Mouse (Mus musculus) liver, embryonic 13.5 days (tissue): ENCODE results near the gene Hspa4. TPM values are rescaled to one million over a fixed set of nuclear protein-coding genes. Genes with fewer than 3 reads are reported as not detected.
A peak's percentile ranks its signal among the peaks of the same experiment; 100 is the strongest.

Source experiments
- ATAC-seq: fragments of 200-750 bp; cut with Nextera tagmentation; 2 replicates; pipeline ENCODE4 v1.8.0; 2017; ENCODE audit warnings: low read depth, mild to moderate bottlenecking, moderate number of reproducible peaks, moderate library complexity
- DNase-seq: peaks from one replicate; pipeline ENCODE4 v3.0.0; 2022
- H3K27ac ChIP-seq: fragments of 300-500 bp; sonication (generic); 2 replicates; pipeline ENCODE4 v1.5.1; 2015; ENCODE audit warnings: moderate library complexity, mild to moderate bottlenecking, inconsistent platforms
- H3K27me3 ChIP-seq: fragments of 300-500 bp; sonication (generic); 2 replicates; pipeline ENCODE4 v1.6.1; 2015; ENCODE audit warnings: mild to moderate bottlenecking, inconsistent platforms
- H3K36me3 ChIP-seq: fragments of 300-500 bp; sonication (generic); 2 replicates; pipeline ENCODE4 v1.6.1; 2015; ENCODE audit warnings: mild to moderate bottlenecking, inconsistent platforms
- H3K4me1 ChIP-seq: fragments of 300-500 bp; sonication (generic); replicated peaks from 2 replicates; pipeline ENCODE4 v1.6.1; 2015; ENCODE audit warnings: inconsistent platforms
- H3K4me2 ChIP-seq: fragments of 300-500 bp; sonication (generic); 2 replicates; pipeline ENCODE4 v1.6.1; 2015; ENCODE audit warnings: inconsistent platforms, mild to moderate bottlenecking, moderate library complexity
- H3K4me3 ChIP-seq: fragments of 300-500 bp; sonication (generic); replicated peaks from 2 replicates; pipeline ENCODE4 v1.5.1; 2015; ENCODE audit warnings: mild to moderate bottlenecking, inconsistent platforms
- H3K9ac ChIP-seq: fragments of 300-500 bp; sonication (generic); 2 replicates; pipeline ENCODE4 v1.6.1; 2015; ENCODE audit warnings: mild to moderate bottlenecking, inconsistent platforms
- H3K9me3 ChIP-seq: fragments of 300-500 bp; sonication (generic); replicated peaks from 2 replicates; pipeline ENCODE4 v1.6.1; 2016; ENCODE audit warnings: inconsistent platforms
- WGBS: fragments of 180-500 bp; shearing (Covaris S2); methylation state at CpG from one replicate; pipeline ENCODE4 v1.1.7; 2015; ENCODE audit not compliant: insufficient replicate concordance; 5-methylcytosine and 5-hydroxymethylcytosine counted together
- polyA plus RNA-seq: library from polyadenylated mRNA; unstranded; fragments of >200 nt; fragmentation: Nextera tagmentation; extraction: Ambion mirVana; gene quantifications from 2 replicates; pipeline ENCODE4 v1.2.1, GENCODE M21; 2015

Gene Hspa4
- polyA plus RNA-seq, 1 experiment from 2014 or later: 67.8 TPM

DNA sequence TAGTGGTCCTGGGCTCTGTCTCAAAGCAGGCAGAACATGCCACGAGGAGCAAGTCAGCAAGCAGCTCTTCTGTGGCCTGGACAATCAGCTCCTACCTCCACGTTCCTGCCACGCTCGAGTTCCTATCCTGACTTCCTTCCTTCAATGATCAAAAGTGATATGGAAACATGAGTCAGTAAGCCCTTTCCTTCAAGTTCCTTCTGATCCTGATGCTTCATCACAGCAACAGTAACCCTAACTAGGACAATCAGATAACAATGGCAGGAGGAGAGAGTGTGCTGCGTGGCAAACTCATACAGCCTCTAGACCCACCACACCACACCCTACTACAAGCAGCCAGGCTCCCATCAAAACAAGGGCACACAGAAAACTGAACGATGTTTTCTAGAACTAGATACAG is 14.4 kb downstream of the Hspa4 start:
- no peaks in the 10 kb centered on the region for H3K9me3 ChIP-seq
- H3K4me1 ChIP-seq: no peaks in the 10 kb centered on the region
- H3K27me3 ChIP-seq: no peaks in the 10 kb centered on the region
- WGBS: 51% methylated on average over 6 of the region's 6 CpGs
- DNase-seq (no peak), ATAC-seq (no peak)
- no peak overlapping the region for H3K4me3 ChIP-seq
- no peak overlapping the region for H3K27ac ChIP-seq
- no peak overlapping the region for H3K9ac ChIP-seq
- no peak overlapping the region for H3K4me2 ChIP-seq
- peaks cover 94% of the 10 kb centered on the region for H3K36me3 ChIP-seq

DNA sequence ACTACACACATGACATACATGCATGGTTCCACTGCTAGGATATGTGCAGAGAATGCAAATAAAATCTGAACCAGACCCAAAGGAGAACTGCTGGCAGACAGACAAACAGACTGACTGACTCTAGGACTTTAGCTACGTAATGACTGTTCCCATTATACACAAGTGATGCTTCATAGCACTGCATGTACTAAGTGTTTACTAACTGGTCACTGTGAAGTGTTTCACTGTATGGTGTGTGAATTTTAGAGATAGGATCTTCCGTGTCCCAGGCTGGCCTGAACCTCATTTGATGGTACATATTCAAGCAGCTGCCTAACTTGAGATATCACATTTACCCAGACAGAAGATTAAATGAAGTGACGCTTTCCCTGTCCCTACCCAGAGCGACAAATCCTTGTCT is 21.8 kb downstream of the Hspa4 start:
- H3K27me3 ChIP-seq: no peaks in the 10 kb centered on the region
- no peak overlapping the region for H3K4me3 ChIP-seq
- no peak overlapping the region for H3K27ac ChIP-seq
- H3K4me2 ChIP-seq: no peak overlapping the region
- 68% methylated on average over 4 of the region's 4 CpGs for WGBS
- H3K36me3 ChIP-seq: peaks cover 80% of the 10 kb centered on the region
- no peaks in the 10 kb centered on the region for H3K9me3 ChIP-seq
- no peak overlapping the region for H3K9ac ChIP-seq
- DNase-seq (no peak), ATAC-seq (no peak)
- no peaks in the 10 kb centered on the region for H3K4me1 ChIP-seq

DNA sequence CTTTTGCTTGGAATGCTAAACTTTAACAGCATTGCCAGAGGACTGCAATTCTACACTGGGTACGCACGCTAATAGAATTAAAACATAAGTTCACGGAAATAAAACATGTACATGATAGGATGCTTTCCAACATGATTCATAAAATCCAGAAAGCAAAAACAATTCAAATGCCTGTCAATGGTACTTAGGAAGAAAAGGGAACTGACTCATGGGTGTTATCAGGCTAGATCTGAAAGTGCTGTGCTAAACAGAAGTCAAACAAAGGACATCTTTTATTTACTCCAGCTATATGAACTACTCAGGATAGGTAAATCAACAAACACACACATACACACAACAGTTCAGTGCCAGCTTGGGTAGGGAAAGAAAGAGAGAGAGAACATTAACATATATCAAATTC is 24.9 kb downstream of the Hspa4 start:
- Histone ChIP-seq H3K4me3 (no peak overlapping the region), H3K4me2 (no peak overlapping the region), H3K9ac (no peak overlapping the region), H3K27me3 (no peaks in the 10 kb centered on the region), H3K36me3 (peaks cover 81% of the 10 kb centered on the region), H3K27ac (no peak overlapping the region), H3K9me3 (no peaks in the 10 kb centered on the region), H3K4me1 (no peaks in the 10 kb centered on the region)
- DNase-seq (no peak), ATAC-seq (no peak)
- 91% methylated on average over 3 of the region's 3 CpGs for WGBS

DNA sequence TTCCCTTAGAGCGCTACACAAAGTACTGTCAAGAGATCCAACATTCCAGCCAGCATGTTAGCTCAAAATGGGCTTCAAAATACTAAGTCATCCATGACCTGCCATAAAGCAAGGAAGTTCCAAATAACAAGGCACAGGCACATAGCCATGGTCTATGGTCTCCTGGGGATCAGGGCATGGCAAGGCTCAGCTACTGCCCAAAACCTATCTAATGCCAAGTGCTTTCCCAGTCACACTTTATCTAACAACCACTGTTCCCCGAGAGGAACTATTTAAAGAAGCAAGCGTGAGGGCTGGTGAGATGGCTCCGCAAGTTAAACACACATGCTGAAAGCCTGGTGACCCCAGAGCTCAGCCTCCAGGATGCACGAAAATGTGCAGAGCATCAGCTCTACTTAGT is 26.9 kb downstream of the Hspa4 start:
- WGBS: 76% methylated on average over 5 of the region's 5 CpGs
- H3K9me3 ChIP-seq: no peaks in the 10 kb centered on the region
- H3K27ac ChIP-seq: no peak overlapping the region
- DNase-seq (no peak), ATAC-seq (no peak)
- H3K4me3 ChIP-seq: no peak overlapping the region
- no peak overlapping the region for H3K9ac ChIP-seq
- peaks cover 85% of the 10 kb centered on the region for H3K36me3 ChIP-seq
- no peaks in the 10 kb centered on the region for H3K27me3 ChIP-seq
- H3K4me1 ChIP-seq: no peaks in the 10 kb centered on the region
- H3K4me2 ChIP-seq: no peak overlapping the region

DNA sequence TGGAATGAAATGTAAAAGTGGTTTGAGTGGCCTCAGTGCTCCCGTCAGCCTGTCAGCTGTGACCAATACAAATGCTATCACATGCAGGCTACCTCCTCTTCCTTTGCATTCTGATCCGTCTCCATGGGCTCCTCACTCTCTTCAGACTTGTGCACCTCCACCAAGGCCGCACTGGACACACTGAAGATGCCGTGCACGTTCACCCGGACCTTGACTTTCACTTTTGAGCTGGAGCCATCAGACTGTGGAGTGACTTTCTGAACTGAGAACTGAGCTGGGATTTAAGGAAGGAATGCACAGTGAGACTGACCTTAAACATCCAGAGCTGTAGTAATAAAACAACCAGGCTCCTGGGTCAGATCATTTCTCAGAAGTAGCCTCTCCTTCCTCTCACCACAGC is 30.7 kb downstream of the Hspa4 start:
- H3K27me3 ChIP-seq: no peaks in the 10 kb centered on the region
- no peaks in the 10 kb centered on the region for H3K4me1 ChIP-seq
- H3K9ac ChIP-seq: no peak overlapping the region
- H3K4me2 ChIP-seq: no peak overlapping the region
- DNase-seq (no peak), ATAC-seq (no peak)
- peaks cover 96% of the 10 kb centered on the region for H3K36me3 ChIP-seq
- WGBS: 88% methylated on average over 6 of the region's 6 CpGs
- no peak overlapping the region for H3K4me3 ChIP-seq
- no peaks in the 10 kb centered on the region for H3K9me3 ChIP-seq
- no peak overlapping the region for H3K27ac ChIP-seq

DNA sequence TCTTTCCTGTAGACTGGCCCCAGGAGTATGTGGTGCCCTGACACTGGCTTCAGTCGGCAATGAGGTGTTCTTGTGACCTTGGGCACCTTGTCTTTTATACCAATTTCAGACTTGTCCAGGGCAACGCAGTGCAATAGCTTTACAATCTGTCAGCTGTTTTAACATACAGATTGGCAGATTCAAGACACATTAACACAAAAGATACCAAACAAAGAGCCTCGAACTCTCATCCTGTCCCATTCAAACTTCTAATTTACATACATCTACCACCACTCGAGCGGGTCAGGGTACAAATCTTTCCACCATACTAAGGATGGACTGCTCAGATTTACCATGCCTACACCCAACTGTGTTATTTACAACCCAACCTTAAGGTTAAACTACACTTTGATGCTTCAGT is 39.7 kb downstream of the Hspa4 start:
- Histone ChIP-seq H3K9ac (no peak overlapping the region), H3K4me3 (no peak overlapping the region), H3K9me3 (no peaks in the 10 kb centered on the region), H3K4me1 (no peaks in the 10 kb centered on the region; the same call in 1 of the 2 replicates), H3K36me3 (peaks cover 57% of the 10 kb centered on the region), H3K27ac (no peak overlapping the region), H3K4me2 (no peak overlapping the region), H3K27me3 (no peaks in the 10 kb centered on the region)
- no peak for DNase-seq
- ATAC-seq: no peak
- 80% methylated on average over 5 of the region's 5 CpGs for WGBS

DNA sequence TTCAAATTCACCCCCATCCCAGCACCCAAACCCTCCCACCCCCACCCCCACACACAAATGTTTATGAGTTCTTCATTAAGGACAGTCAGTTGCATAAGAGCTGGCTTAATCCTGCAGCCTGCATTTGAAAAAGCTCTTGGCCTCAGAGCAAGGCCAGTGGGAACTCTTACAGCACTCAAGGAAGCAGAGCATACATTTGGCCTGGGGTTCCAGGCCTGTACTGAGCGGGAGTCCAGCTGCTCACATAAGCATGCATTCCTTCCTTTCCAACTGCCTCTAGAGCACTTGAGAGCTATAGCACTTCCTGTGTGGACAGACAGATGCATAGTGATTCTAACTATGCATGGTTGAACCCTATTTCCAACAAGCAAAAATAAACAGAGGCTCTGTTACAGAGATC is 40.2 kb downstream of the Hspa4 start:
- Histone ChIP-seq H3K4me3 (no peak overlapping the region), H3K27ac (no peak overlapping the region), H3K36me3 (peaks cover 52% of the 10 kb centered on the region), H3K27me3 (no peaks in the 10 kb centered on the region), H3K9ac (no peak overlapping the region), H3K4me1 (no peaks in the 10 kb centered on the region; the same call in 1 of the 2 replicates), H3K4me2 (no peak overlapping the region), H3K9me3 (no peaks in the 10 kb centered on the region)
- ATAC-seq (no peak), DNase-seq (no peak)
- 76% methylated on average over 1 of the region's 1 CpGs for WGBS

DNA sequence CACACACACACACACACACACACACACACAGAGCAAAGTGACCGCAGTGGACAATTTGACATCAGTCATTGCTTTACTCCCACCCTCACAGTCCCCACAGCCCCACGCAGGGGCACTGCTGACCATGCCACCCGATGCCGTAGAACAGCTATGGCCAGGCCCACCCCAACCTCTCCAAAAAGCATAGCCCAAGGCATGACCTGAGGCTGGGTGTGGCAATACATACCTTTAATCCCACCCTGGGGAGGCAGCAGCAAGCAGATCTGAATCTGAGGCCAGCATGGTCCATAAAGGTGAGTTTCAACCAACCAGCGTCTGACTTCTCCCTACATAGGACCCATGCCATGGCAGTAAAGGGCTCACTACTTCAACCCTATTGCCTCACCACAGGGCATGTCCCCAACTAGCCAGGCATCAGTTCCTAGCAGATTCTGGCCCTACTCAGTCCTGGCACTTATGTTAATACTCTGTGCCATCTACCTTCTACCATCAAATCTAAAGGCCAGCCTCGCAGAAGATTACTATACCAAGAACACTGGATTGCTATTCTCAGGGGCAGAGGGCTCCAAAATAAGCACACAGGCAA is 41.1 kb downstream of the Hspa4 start:
- Histone ChIP-seq H3K27ac (no peak overlapping the region), H3K4me3 (no peak overlapping the region), H3K9ac (no peak overlapping the region), H3K4me1 (no peaks in the 10 kb centered on the region; the same call in 1 of the 2 replicates), H3K9me3 (no peaks in the 10 kb centered on the region), H3K27me3 (no peaks in the 10 kb centered on the region), H3K36me3 (peaks cover 43% of the 10 kb centered on the region), H3K4me2 (no peak overlapping the region)
- DNase-seq: no peak
- WGBS: 79% methylated on average over 6 of the region's 6 CpGs
- ATAC-seq: no peak

DNA sequence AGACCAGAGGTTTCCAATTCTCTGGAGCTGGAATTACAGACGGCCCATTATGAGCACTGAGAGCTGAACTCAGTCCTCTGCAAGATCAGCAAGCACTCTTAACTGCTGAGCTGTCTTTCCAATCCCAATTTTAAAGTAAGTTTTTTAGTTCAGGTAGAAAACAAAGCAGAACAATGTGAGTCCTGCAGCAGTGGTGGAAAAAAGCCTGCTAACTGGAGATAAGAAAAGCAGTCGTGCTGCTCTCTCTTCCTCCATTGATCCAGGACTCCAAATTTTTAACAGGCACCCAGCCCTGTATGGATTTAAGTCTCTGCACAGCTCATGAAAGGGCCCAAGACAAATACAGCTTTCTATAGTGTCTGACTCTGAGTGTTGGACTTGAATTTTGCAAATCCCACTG is 43.3 kb downstream of the Hspa4 start:
- Histone ChIP-seq H3K4me1 (no peaks in the 10 kb centered on the region; the same call in 1 of the 2 replicates), H3K36me3 (peaks cover 21% of the 10 kb centered on the region), H3K4me3 (no peak overlapping the region), H3K27me3 (no peaks in the 10 kb centered on the region), H3K9ac (no peak overlapping the region), H3K9me3 (no peaks in the 10 kb centered on the region), H3K4me2 (no peak overlapping the region), H3K27ac (no peak overlapping the region)
- no peak for DNase-seq
- ATAC-seq: no peak
- WGBS: 32% methylated on average over 2 of the region's 2 CpGs

DNA sequence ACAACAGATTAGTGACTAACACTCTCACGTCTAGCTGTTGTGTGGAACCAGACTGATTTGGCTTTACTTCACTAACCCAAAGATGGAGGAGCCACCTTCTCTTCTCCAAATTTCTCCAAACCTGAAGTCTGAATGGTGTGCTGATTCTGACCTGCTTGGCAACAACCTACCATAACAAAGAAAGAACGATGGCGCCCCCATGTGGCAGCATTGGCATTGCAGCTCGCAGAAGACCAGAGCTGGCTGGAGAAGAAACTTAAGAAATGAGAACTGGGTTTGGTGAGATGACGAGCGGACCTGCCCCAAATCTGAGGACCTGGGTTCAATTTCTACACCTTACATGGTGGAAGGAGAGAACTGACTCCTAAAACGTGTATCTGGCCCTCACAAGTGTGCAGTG is 45.3 kb downstream of the Hspa4 start:
- H3K9ac ChIP-seq: no peak overlapping the region
- H3K4me2 ChIP-seq: no peak overlapping the region
- no peak overlapping the region for H3K27ac ChIP-seq
- no peaks in the 10 kb centered on the region; the same call in 1 of the 2 replicates for H3K4me1 ChIP-seq
- ATAC-seq: no peak
- H3K9me3 ChIP-seq: no peaks in the 10 kb centered on the region
- peaks cover 1% of the 10 kb centered on the region for H3K36me3 ChIP-seq
- WGBS: 30% methylated on average over 7 of the region's 7 CpGs
- DNase-seq: peak; percentile 39
- H3K27me3 ChIP-seq: no peaks in the 10 kb centered on the region
- no peak overlapping the region for H3K4me3 ChIP-seq

DNA sequence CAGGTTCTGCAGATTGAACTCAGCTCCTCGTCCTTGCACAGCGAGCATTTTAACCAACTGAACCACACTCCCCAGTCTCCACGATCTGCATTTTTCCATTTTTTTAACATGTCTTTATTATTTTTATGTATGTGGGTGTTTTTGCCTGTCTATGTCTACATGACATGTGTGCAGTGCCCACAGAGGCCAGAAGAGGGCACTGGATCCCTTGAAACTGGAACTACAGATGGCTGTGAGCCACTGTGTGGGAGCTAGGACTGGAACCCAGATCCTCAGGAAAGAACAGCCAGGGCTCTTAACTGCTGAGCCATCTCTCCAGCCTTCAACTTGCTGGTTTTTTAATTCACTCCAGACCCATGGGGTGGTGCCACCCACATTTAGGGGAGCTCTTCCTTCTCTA is 45.8 kb downstream of the Hspa4 start:
- Histone ChIP-seq H3K27me3 (no peaks in the 10 kb centered on the region), H3K4me2 (no peak overlapping the region), H3K27ac (no peak overlapping the region), H3K4me3 (no peak overlapping the region), H3K4me1 (no peaks in the 10 kb centered on the region; the same call in 1 of the 2 replicates), H3K9ac (no peak overlapping the region), H3K9me3 (no peaks in the 10 kb centered on the region), H3K36me3 (no peaks in the 10 kb centered on the region)
- ATAC-seq (no peak), DNase-seq (no peak)
- 70% methylated on average over 3 of the region's 3 CpGs for WGBS
